Mouse (Mus musculus) CH12.LX (cell line): Measurements from ENCODE around the gene Ssr1. TPM values are rescaled to one million over a fixed set of nuclear protein-coding genes. Genes with fewer than 3 reads are reported as not detected.
A peak's percentile ranks its signal among the peaks of the same experiment; 100 is the strongest.

Experiments used
- DNase-seq: peaks from one replicate; pipeline ENCODE4 v3.0.0-alpha.2; 2013; ENCODE audit errors: extremely low read depth
- H3K27ac ChIP-seq: 2 replicates; pipeline ENCODE4 v1.5.1; 2012; ENCODE audit warnings: low read depth, mild to moderate bottlenecking, control low read depth, moderate library complexity; ENCODE audit not compliant: insufficient read depth
- H3K27me3 ChIP-seq: replicated peaks from 2 replicates; pipeline ENCODE3; 2012; ENCODE audit warnings: inconsistent platforms
- H3K36me3 ChIP-seq, 2 experiments: replicated peaks in 1 of 2; 2 replicates each; pipeline versions ENCODE3 to v1.6.1; 2012; ENCODE audit warnings: inconsistent platforms in 1 of 2, low read length in 1 of 2, mild to moderate bottlenecking in 1 of 2, mixed read lengths in 1 of 2, moderate library complexity in 1 of 2; ENCODE audit not compliant: control insufficient read depth in 1 of 2, insufficient read depth in 1 of 2
- H3K4me1 ChIP-seq, 2 experiments: 2 replicates each; pipeline ENCODE4 v1.6.1; 2012; ENCODE audit warnings: inconsistent platforms in 1 of 2, moderate library complexity in 1 of 2; ENCODE audit not compliant: insufficient read depth in 2 of 2, control insufficient read depth in 1 of 2
- H3K4me2 ChIP-seq: 2 replicates; pipeline ENCODE4 v1.6.1; 2012; ENCODE audit warnings: low read depth, mild to moderate bottlenecking, control low read depth; ENCODE audit not compliant: poor library complexity, insufficient read depth, severe bottlenecking
- H3K4me3 ChIP-seq, 3 experiments: fragments of 150-350 bp in 1 of 3; sonication (generic) in 1 of 3; replicated peaks in 1 of 3; 2 replicates each; pipeline versions ENCODE3 to v1.5.1; 2011 to 2012; ENCODE audit warnings: low read depth in 2 of 3, low read length in 2 of 3, mild to moderate bottlenecking in 2 of 3, moderate library complexity in 2 of 3, control low read depth in 1 of 3, improper control_type of control experiment in 1 of 3, inconsistent platforms in 1 of 3, mixed read lengths in 1 of 3; ENCODE audit not compliant: poor library complexity in 1 of 3
- H3K79me2 ChIP-seq: replicated peaks from 2 replicates; pipeline ENCODE4 v1.6.1; 2012; ENCODE audit warnings: mild to moderate bottlenecking, moderate library complexity; ENCODE audit not compliant: control insufficient read depth, poor library complexity, insufficient read depth, severe bottlenecking; ENCODE audit errors: extremely low read depth
- H3K9ac ChIP-seq: 2 replicates; pipeline ENCODE4 v1.6.1; 2012; ENCODE audit warnings: low read depth, mild to moderate bottlenecking, control low read depth, moderate library complexity; ENCODE audit not compliant: insufficient read depth
- H3K9me3 ChIP-seq: replicated peaks from 2 replicates; pipeline ENCODE3; 2012; ENCODE audit warnings: low read length, inconsistent platforms, mixed read lengths
- BHLHE40 ChIP-seq: IDR thresholded peaks from 2 replicates; pipeline ENCODE4 v1.6.1; 2011; ENCODE audit warnings: mild to moderate bottlenecking, low read depth, low read length, improper control_type of control experiment
- CHD2 ChIP-seq: IDR thresholded peaks from 2 replicates; pipeline ENCODE4 v1.6.1; 2011; ENCODE audit warnings: low read length, improper control_type of control experiment
- CTCF ChIP-seq, 2 experiments: IDR thresholded peaks in 1 of 2; conservative IDR thresholded peaks in 1 of 2; 2 replicates each; pipeline ENCODE4 v1.5.1; 2011 to 2012; ENCODE audit warnings: low read depth in 2 of 2, low read length in 2 of 2, improper control_type of control experiment in 1 of 2, inconsistent platforms in 1 of 2, mild to moderate bottlenecking in 1 of 2, moderate library complexity in 1 of 2
- E2F4 ChIP-seq: IDR thresholded peaks from 2 replicates; pipeline ENCODE4 v1.6.1; 2011; ENCODE audit warnings: low read depth, low read length, improper control_type of control experiment; ENCODE audit not compliant: insufficient replicate concordance
- GABPA ChIP-seq: IDR thresholded peaks from 2 replicates; pipeline ENCODE4 v1.6.1; 2012; ENCODE audit warnings: low read depth, low read length, improper control_type of control experiment, inconsistent platforms; ENCODE audit not compliant: insufficient replicate concordance
- IRF4 ChIP-seq: IDR thresholded peaks from 2 replicates; pipeline ENCODE4 v1.6.1; 2014; ENCODE audit warnings: low read depth, mild to moderate bottlenecking, inconsistent platforms, low read length, improper control_type of control experiment
- JUND ChIP-seq: conservative IDR thresholded peaks from 2 replicates; pipeline ENCODE4 v1.6.1; 2011; ENCODE audit warnings: low read depth, low read length, improper control_type of control experiment
- MAFK ChIP-seq: IDR thresholded peaks from 2 replicates; pipeline ENCODE4 v1.6.1; 2011; ENCODE audit warnings: low read length, improper control_type of control experiment; ENCODE audit not compliant: insufficient replicate concordance
- MAX ChIP-seq: IDR thresholded peaks from 2 replicates; pipeline ENCODE4 v1.6.1; 2011; ENCODE audit warnings: low read length, improper control_type of control experiment
- MEF2A ChIP-seq: IDR thresholded peaks from 2 replicates; pipeline ENCODE4 v1.6.1; 2014; ENCODE audit warnings: low read depth, mild to moderate bottlenecking, inconsistent platforms, low read length, improper control_type of control experiment, borderline replicate concordance
- MYC ChIP-seq: IDR thresholded peaks from 2 replicates; pipeline ENCODE4 v1.6.1; 2011; ENCODE audit warnings: low read depth, mild to moderate bottlenecking, improper control_type of control experiment, low read length
- NELFE ChIP-seq: IDR thresholded peaks from 2 replicates; pipeline ENCODE4 v1.6.1; 2011; ENCODE audit warnings: low read depth, low read length, improper control_type of control experiment
- POLR2A ChIP-seq: IDR thresholded peaks from 2 replicates; pipeline ENCODE4 v1.6.1; 2011; ENCODE audit warnings: low read depth, mild to moderate bottlenecking, improper control_type of control experiment, low read length
- RAD21 ChIP-seq: IDR thresholded peaks from 2 replicates; pipeline ENCODE4 v1.6.1; 2011; ENCODE audit warnings: low read depth, mild to moderate bottlenecking, low read length, improper control_type of control experiment, moderate library complexity
- SMC3 ChIP-seq: IDR thresholded peaks from 2 replicates; pipeline ENCODE4 v1.6.1; 2011; ENCODE audit warnings: low read depth, low read length, improper control_type of control experiment
- TCF12 ChIP-seq: IDR thresholded peaks from 2 replicates; pipeline ENCODE4 v1.6.1; 2014; ENCODE audit warnings: low read depth, mild to moderate bottlenecking, inconsistent platforms, low read length, improper control_type of control experiment
- USF2 ChIP-seq: conservative IDR thresholded peaks from 2 replicates; pipeline ENCODE4 v1.6.1; 2011; ENCODE audit warnings: low read depth, low read length, improper control_type of control experiment
- ZKSCAN1 ChIP-seq: IDR thresholded peaks from 2 replicates; pipeline ENCODE4 v1.6.1; 2012; ENCODE audit warnings: low read depth, inconsistent platforms, low read length, improper control_type of control experiment, borderline replicate concordance
- ZNF384 ChIP-seq: IDR thresholded peaks from 2 replicates; pipeline ENCODE4 v1.6.1; 2012; ENCODE audit warnings: low read depth, low read length, improper control_type of control experiment, inconsistent platforms
- dilution Hi-C: fragments of 300-500 bp; cut with MboI; formaldehyde crosslinking; loops from 2 replicates; pipeline ENCODE4 v1.14.3; 2020; ENCODE audit warnings: low sequenced_read_pairs; ENCODE audit not compliant: extremely low pct_unique_long_range_greater_than_20kb, extremely low pct_ligation_motif_present
- in situ Hi-C: fragments of 300-500 bp; cut with MboI; formaldehyde crosslinking; loops from 3 replicates; pipeline ENCODE4 v1.14.3; 2019; ENCODE audit warnings: low sequenced_read_pairs, low pct_ligation_motif_present, low pct_unique_long_range_greater_than_20kb, mixed read lengths
- polyA plus RNA-seq: library from polyadenylated mRNA; unstranded; fragments of >175 nt; gene quantifications from 2 replicates; pipeline ENCODE4 v1.2.1, GENCODE M21; 2012; ENCODE audit warnings: low read depth; ENCODE audit not compliant: insufficient read length
- total RNA-seq, 2 experiments: library from RNA; depleted of rRNA; stranded (reverse); fragments of 300-350 nt in 1 of 2; fragments of >200 nt in 1 of 2; gene quantifications; 2 replicates each; pipeline ENCODE4 v1.2.3; 2012 to 2014

Ssr1 gene
- total and polyA plus RNA-seq, 3 experiments, result 67.1 to 167 (median 145) TPM

DNA sequence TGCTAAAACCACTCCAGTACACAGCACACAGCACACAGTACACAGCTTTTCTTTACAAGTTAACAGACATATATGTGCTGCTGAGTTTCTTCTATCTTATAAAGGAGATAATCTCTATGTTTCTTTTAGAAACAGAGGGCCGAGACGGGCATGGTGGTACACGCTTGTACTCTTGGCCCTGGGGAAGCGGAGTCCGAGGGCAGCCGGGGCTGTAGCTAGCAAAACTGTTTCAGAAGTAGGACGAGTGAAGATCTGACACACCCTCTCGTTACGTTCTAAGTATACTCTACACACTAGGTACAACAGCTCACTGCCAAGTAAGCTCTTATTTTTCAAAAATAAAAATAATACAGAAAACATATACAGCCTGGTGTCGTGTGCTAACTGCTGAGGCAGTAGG lies 13.7 kb downstream of the Ssr1 start:
- Histone ChIP-seq H3K79me2 (peaks cover 16% of the 10 kb centered on the region), H3K27me3 (no peaks in the 10 kb centered on the region), H3K4me1 (peaks cover 0 to 1% of the 10 kb centered on the region in 2 experiments; a peak in 1 of 4 replicates), H3K4me2 (no peak overlapping the region), H3K36me3 (peaks cover 70 to 98% of the 10 kb centered on the region in 2 experiments), H3K4me3 (no peak overlapping the region), H3K9ac (no peak overlapping the region), H3K9me3 (no peaks in the 10 kb centered on the region), H3K27ac (no peak overlapping the region)
- in situ Hi-C loops (no loop called here), dilution Hi-C loops (no loop called here)
- TF ChIP-seq POLR2A (peak; percentile 20; the same call in 1 of the 2 replicates), CTCF (conservative IDR thresholded peaks at IDR 0.05 in 1 of 2, IDR thresholded peaks at IDR 0.05 in 1 of 2; ENCODE audit: low read depth in 2 of 2, low read length in 2 of 2) (no peak)
- no peak for DNase-seq

DNA sequence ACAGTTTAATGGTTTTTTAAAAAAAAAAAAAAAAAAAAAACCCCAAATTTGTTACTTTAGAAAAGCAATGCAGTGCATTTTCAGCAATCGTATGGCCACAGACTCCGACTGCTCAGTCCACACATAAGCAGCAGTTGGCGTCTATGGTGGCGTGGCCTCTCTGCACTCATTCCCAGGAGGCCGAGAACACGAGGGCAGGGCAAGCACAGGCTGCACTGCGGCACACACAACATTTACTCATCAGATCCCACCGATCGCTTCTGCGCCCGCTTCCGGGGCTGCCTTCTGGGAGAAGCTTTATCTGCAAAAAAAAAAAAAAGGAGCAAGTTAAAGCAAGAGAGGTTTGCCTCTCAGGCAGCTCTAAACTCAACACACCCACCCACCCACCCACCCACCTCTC lies 14.5 kb downstream of the Ssr1 start:
- no peak overlapping the region for H3K4me2 ChIP-seq
- H3K27me3 ChIP-seq, result no peaks in the 10 kb centered on the region
- peaks cover 0 to 3% of the 10 kb centered on the region in 2 experiments; a peak in 1 of 4 replicates for H3K4me1 ChIP-seq
- peaks cover 67 to 96% of the 10 kb centered on the region in 2 experiments for H3K36me3 ChIP-seq
- DNase-seq, result no peak
- no peaks in the 10 kb centered on the region for H3K9me3 ChIP-seq
- in situ Hi-C loops (no loop called here), dilution Hi-C loops (no loop called here)
- TF ChIP-seq USF2, result no peak
- TF ChIP-seq MYC, result no peak
- no peak for TF ChIP-seq SMC3
- no peak for TF ChIP-seq RAD21
- TF ChIP-seq NELFE, result no peak
- no peak for TF ChIP-seq ZNF384
- TF ChIP-seq MEF2A, result no peak
- no peak for TF ChIP-seq MAX
- TF ChIP-seq BHLHE40, result no peak
- no peak for TF ChIP-seq JUND
- no peak for TF ChIP-seq GABPA
- TF ChIP-seq MAFK, result no peak
- no peak for TF ChIP-seq CTCF (conservative IDR thresholded peaks at IDR 0.05 in 1 of 2, IDR thresholded peaks at IDR 0.05 in 1 of 2; ENCODE audit: low read depth in 2 of 2, low read length in 2 of 2)
- no peak for TF ChIP-seq TCF12
- no peak for TF ChIP-seq ZKSCAN1
- TF ChIP-seq IRF4, result no peak
- TF ChIP-seq E2F4, result no peak
- TF ChIP-seq CHD2, result no peak
- H3K9ac ChIP-seq, result no peak overlapping the region
- H3K4me3 ChIP-seq, result no peak overlapping the region
- peaks cover 12% of the 10 kb centered on the region for H3K79me2 ChIP-seq
- no peak overlapping the region for H3K27ac ChIP-seq
